Comparison of ENCODE assay signal across 19 mouse cellular contexts in genomic region chr16:18341605-18342004, GRCm38 (mm10). TPM values are rescaled to one million over a fixed set of nuclear protein-coding genes. Genes with fewer than 3 reads are reported as not detected.
DNase-seq lines count a peak whose midpoint lies in the region; ATAC-seq and TF ChIP-seq lines count a peak whose summit lies in the region.
"Had no signal": no experiment of that assay in that cellular context is flagged by ENCODE, and none has a peak within 500 bp of the region (broad histone marks: within the 10 kb centered on the region; RNA-seq: fewer than 3 reads in every experiment).

No protein-coding gene starts in this region.

- intact Hi-C loops in gastrocnemius, adult 2 months (cut with DNase I): no loop called here

- DNase-seq in gastrocnemius, adult 2 months: no peak
- DNase-seq in gastrocnemius, adult 18-20 months (ENCODE audit: low spot score): no peak
- peak; percentile 19 to 52 for DNase-seq in kidney, postnatal 25 days
- no peak for DNase-seq in kidney, postnatal 14 days
- no peak for DNase-seq in liver, embryonic 11.5 days (ENCODE audit: low spot score)
- DNase-seq in yolk sac, embryonic 10.5 days (ENCODE audit: low spot score): peak; percentile 66
- no peak for DNase-seq in Muller cell, postnatal 12 days (ENCODE audit: inconsistent ontology term)
- DNase-seq: cerebellum, adult 11 months; gastrocnemius, postnatal 10 days; heart, postnatal 36 days; lung, postnatal 10 days; right cerebral cortex, adult 18-20 months; thymus, postnatal 36 days had no signal

- H3K36me3 ChIP-seq in liver, embryonic 11.5 days (ENCODE audit: control insufficient read depth, insufficient read depth, low read length): no peaks in the 10 kb centered on the region
- H3K36me3 ChIP-seq: midbrain, embryonic 12.5 days had no signal

- H3K27me3 ChIP-seq in liver, embryonic 11.5 days (replicated peaks; ENCODE audit: control insufficient read depth, insufficient read depth, low read length): peaks cover 4% of the 10 kb centered on the region
- H3K27me3 ChIP-seq: embryonic facial prominence, embryonic 15.5 days; forebrain, embryonic 15.5 days had no signal

- WGBS in liver, embryonic 11.5 days: 56% methylated on average over 8 of the region's 8 CpGs

- TF ChIP-seq CTCF in gastrocnemius, adult 2 months (IDR thresholded peaks at IDR 0.05): no peak

- H3K4me2 ChIP-seq in liver, embryonic 11.5 days: peak overlapping the region; percentile 65
- H3K4me2 ChIP-seq: embryonic facial prominence, embryonic 15.5 days; forebrain, embryonic 15.5 days had no signal

- no peaks in the 10 kb centered on the region for H3K9me3 ChIP-seq in liver, embryonic 11.5 days (ENCODE audit: control insufficient read depth, low read length)
- H3K9me3 ChIP-seq: embryonic facial prominence, embryonic 15.5 days; forebrain, embryonic 15.5 days; midbrain, embryonic 12.5 days had no signal

- H3K9ac ChIP-seq in liver, embryonic 11.5 days (ENCODE audit: low read depth, low read length): peak overlapping the region; percentile 23; the same call in 1 of the 2 replicates
- H3K9ac ChIP-seq: embryonic facial prominence, embryonic 15.5 days; forebrain, embryonic 15.5 days; midbrain, embryonic 12.5 days had no signal

- peaks cover 27% of the 10 kb centered on the region for H3K4me1 ChIP-seq in liver, embryonic 11.5 days (replicated peaks; ENCODE audit: control insufficient read depth, insufficient read depth, low read length)

- peak; percentile 21; the same call in 1 of the 2 replicates for ATAC-seq in liver, embryonic 11.5 days (replicated peaks; ENCODE audit: low FRiP score)
- no peak for ATAC-seq in CD4-positive, CD25-positive, alpha-beta regulatory T cell, adult 4 months
- ATAC-seq: forebrain, embryonic 15.5 days had no signal

- H3K27ac ChIP-seq in gastrocnemius, adult 2 months: peak overlapping the region; percentile 90
- H3K27ac ChIP-seq in liver, embryonic 11.5 days (ENCODE audit: low read depth, low read length): peak overlapping the region; percentile 70; the same call in 1 of the 2 replicates
- H3K27ac ChIP-seq: embryonic facial prominence, embryonic 15.5 days; forebrain, embryonic 15.5 days; midbrain, embryonic 12.5 days; stomach, postnatal 0 days had no signal

- H3K4me3 ChIP-seq in gastrocnemius, adult 2 months: no peak overlapping the region
- peak overlapping the region; percentile 80 for H3K4me3 ChIP-seq in liver, embryonic 11.5 days (ENCODE audit: low read depth, low read length)
- H3K4me3 ChIP-seq: embryonic facial prominence, embryonic 15.5 days; forebrain, embryonic 15.5 days; midbrain, embryonic 12.5 days; myocyte had no signal

RNA-seq across cellular contexts. Expression of gene Tango2, which starts 6.3 kb away (rescaled TPM):
- 10 to 100 TPM; 41.8 to 59.7 TPM for total RNA-seq in gastrocnemius, adult 2 months (2021)
- total RNA-seq in gastrocnemius, adult 18-20 months (2021): 10 to 100 TPM; 42.5 to 54.5 TPM
- 104 and 109 TPM in 2 replicates for polyA plus RNA-seq in liver, embryonic 11.5 days (2014; fragmentation: Nextera tagmentation; extraction: Ambion mirVana)
- 10 to 100 TPM; 71.4 to 94.5 TPM for polyA plus RNA-seq in CD4-positive, CD25-positive, alpha-beta regulatory T cell, adult 4 months (2017; shearing (Covaris generic))

RNA-seq across cellular contexts. Expression of gene Arvcf, which starts 6.4 kb away (rescaled TPM):
- total RNA-seq in gastrocnemius, adult 2 months (2021): 1 to 10 TPM; 7.0 to 8.9 TPM
- total RNA-seq in gastrocnemius, adult 18-20 months (2021): 1 to 10 TPM; 7.7 to 8.4 TPM
- polyA plus RNA-seq in liver, embryonic 11.5 days (2014; fragmentation: Nextera tagmentation; extraction: Ambion mirVana): 13.8 and 15.5 TPM in 2 replicates
- under 1 TPM in 1 of 2 experiments, not detected in 1; 0.91 TPM for polyA plus RNA-seq in CD4-positive, CD25-positive, alpha-beta regulatory T cell, adult 4 months (2017; shearing (Covaris generic))

RNA-seq across cellular contexts. Expression of gene Dgcr8, which starts 52.6 kb away (rescaled TPM):
- 10 to 100 TPM; 12.1 to 13.0 TPM for total RNA-seq in gastrocnemius, adult 2 months (2021)
- total RNA-seq in gastrocnemius, adult 18-20 months (2021): 10 to 100 TPM; 11.2 to 11.8 TPM
- polyA plus RNA-seq in liver, embryonic 11.5 days (2014; fragmentation: Nextera tagmentation; extraction: Ambion mirVana): 29.0 and 30.8 TPM in 2 replicates
- polyA plus RNA-seq in CD4-positive, CD25-positive, alpha-beta regulatory T cell, adult 4 months (2017; shearing (Covaris generic)): 10 to 100 TPM; 21.1 to 25.9 TPM

Comparison
In these comparisons a context has a peak if more than half of its experiments do, and no peak if none do; other contexts are left out.
1. DNase-seq: peak in kidney, postnatal 25 days (2 of 2) and yolk sac, embryonic 10.5 days (single experiment); none in gastrocnemius, adult 2 months (single experiment), gastrocnemius, adult 18-20 months (single experiment), kidney, postnatal 14 days (single experiment), liver, embryonic 11.5 days (single experiment) and Muller cell, postnatal 12 days (single experiment).